Mouse (Mus musculus) midbrain, embryonic 11.5 days (tissue): ENCODE data around the gene Ubr2. TPM values are rescaled to one million over a fixed set of nuclear protein-coding genes. Genes with fewer than 3 reads are reported as not detected.

Experiments
- ATAC-seq: fragments of 200-750 bp; cut with Nextera tagmentation; 2 replicates; pipeline ENCODE4 v1.8.0; 2017; ENCODE audit warnings: moderate TSS enrichment, moderate library complexity; ENCODE audit not compliant: low FRiP score
- DNase-seq: peaks from one replicate; pipeline ENCODE4 v3.0.0; 2015; ENCODE audit warnings: low spot score; ENCODE audit errors: missing footprints
- H3K27ac ChIP-seq: fragments of 300-500 bp; sonication (generic); 2 replicates; pipeline ENCODE4 v1.5.1; 2014; ENCODE audit warnings: low read depth, low read length
- H3K27me3 ChIP-seq: fragments of 300-500 bp; sonication (generic); 2 replicates; pipeline ENCODE4 v1.6.1; 2014; ENCODE audit warnings: mild to moderate bottlenecking, low read length, moderate library complexity, mixed read lengths; ENCODE audit not compliant: control insufficient read depth, insufficient read depth
- H3K36me3 ChIP-seq: fragments of 300-500 bp; sonication (generic); 2 replicates; pipeline ENCODE4 v1.6.1; 2014; ENCODE audit warnings: mild to moderate bottlenecking, low read length, moderate library complexity, mixed read lengths; ENCODE audit not compliant: control insufficient read depth, insufficient read depth
- H3K4me1 ChIP-seq: fragments of 300-500 bp; sonication (generic); 2 replicates; pipeline ENCODE4 v1.6.1; 2014; ENCODE audit warnings: low read length; ENCODE audit not compliant: control insufficient read depth, insufficient read depth
- H3K4me2 ChIP-seq: fragments of 300-500 bp; sonication (generic); 2 replicates; pipeline ENCODE4 v1.6.1; 2014; ENCODE audit warnings: mild to moderate bottlenecking, moderate library complexity
- H3K4me3 ChIP-seq: fragments of 300-500 bp; sonication (generic); 2 replicates; pipeline ENCODE4 v1.5.1; 2014; ENCODE audit warnings: low read depth, low read length
- H3K9ac ChIP-seq: fragments of 300-500 bp; sonication (generic); 2 replicates; pipeline ENCODE4 v1.6.1; 2014; ENCODE audit warnings: low read length
- H3K9me3 ChIP-seq: fragments of 300-500 bp; sonication (generic); 2 replicates; pipeline ENCODE4 v1.6.1; 2016; ENCODE audit warnings: low read length; ENCODE audit not compliant: control insufficient read depth
- WGBS: fragments of 180-500 bp; shearing (Covaris S2); extraction: QIAGEN DNeasy Blood & Tissue Kit; methylation state at CpG from one replicate; pipeline ENCODE4 v1.1.7; 2014; 5-methylcytosine and 5-hydroxymethylcytosine counted together
- polyA plus RNA-seq: library from polyadenylated mRNA; unstranded; fragments of >200 nt; fragmentation: Nextera tagmentation; extraction: Ambion mirVana; gene quantifications from 2 replicates; pipeline ENCODE4 v1.2.1, GENCODE M21; 2014

Gene Ubr2
- polyA plus RNA-seq, 1 experiment from 2014 or later, result 18.7 TPM

DNA sequence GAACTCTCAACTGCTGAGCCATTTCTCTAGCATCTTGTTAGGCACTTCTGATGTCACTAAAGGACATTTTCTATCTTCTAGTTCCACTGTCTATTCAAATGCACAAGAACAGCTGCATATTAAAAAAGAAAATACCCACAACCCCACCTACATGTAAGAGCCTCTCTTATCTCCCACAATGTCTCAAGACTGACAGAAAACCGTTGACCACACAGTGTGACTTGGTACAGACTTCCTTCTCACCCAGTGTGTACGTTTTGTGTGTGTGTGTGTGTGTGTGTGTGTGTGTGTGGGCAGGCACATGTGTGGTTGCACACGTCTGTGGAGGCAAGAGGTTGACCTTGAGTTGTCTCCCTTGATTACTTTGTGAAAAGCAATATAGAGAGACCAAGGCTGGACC lies 48.2 kb downstream of the Ubr2 start:
- Histone ChIP-seq H3K4me1 (no peaks in the 10 kb centered on the region), H3K27me3 (no peaks in the 10 kb centered on the region), H3K9me3 (no peaks in the 10 kb centered on the region), H3K27ac (no peak overlapping the region), H3K4me3 (no peak overlapping the region), H3K36me3 (peaks cover 47% of the 10 kb centered on the region), H3K9ac (no peak overlapping the region), H3K4me2 (no peak overlapping the region)
- no peak for DNase-seq
- no peak for ATAC-seq
- WGBS, result 83% methylated on average over 3 of the region's 3 CpGs

DNA sequence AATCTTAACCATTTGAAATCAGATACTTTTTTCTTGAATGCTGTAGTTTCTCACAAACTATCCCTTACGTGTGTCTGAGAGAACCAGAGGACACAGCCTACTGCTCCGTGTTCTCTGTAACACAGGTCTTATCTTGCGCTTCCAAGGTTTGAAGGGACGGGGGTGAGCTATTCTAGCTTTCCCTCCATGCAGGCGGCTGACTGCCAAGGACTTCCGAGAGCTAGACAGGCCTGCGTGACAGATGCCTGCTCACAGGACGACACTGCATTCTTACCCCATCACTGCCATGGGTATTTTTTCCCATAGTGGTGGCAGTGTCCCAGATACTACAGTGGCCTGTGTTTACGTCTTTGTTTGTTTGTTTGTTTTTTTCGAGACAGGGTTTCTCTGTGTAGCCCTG lies 50.1 kb downstream of the Ubr2 start:
- H3K27ac ChIP-seq, result no peak overlapping the region
- H3K36me3 ChIP-seq, result peaks cover 39% of the 10 kb centered on the region
- 89% methylated on average over 10 of the region's 10 CpGs for WGBS
- H3K9me3 ChIP-seq, result no peaks in the 10 kb centered on the region
- no peak overlapping the region for H3K4me2 ChIP-seq
- no peaks in the 10 kb centered on the region for H3K27me3 ChIP-seq
- no peak for DNase-seq
- no peaks in the 10 kb centered on the region for H3K4me1 ChIP-seq
- H3K9ac ChIP-seq, result no peak overlapping the region
- ATAC-seq, result no peak
- H3K4me3 ChIP-seq, result no peak overlapping the region

DNA sequence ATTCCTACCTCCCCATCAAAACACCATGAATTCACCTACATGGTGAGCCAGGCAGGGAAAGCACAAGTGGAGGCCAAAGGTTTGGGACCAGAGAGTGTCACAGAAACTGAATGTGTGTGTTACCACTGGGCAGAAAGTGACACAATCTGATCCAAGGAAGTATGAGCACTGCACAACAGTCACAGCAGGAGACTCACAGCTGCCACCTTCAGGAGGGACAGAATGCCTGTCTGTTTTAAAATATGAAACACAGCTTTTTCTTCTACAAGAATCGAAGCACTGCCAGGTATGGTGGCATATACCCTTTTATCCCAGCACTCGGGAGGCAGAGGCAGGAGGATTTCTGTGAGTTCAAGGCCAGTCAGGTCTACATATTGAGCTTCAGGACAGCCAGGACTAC lies 52.3 kb downstream of the Ubr2 start:
- Histone ChIP-seq H3K36me3 (peaks cover 25% of the 10 kb centered on the region), H3K9ac (no peak overlapping the region), H3K4me1 (no peaks in the 10 kb centered on the region), H3K27ac (no peak overlapping the region), H3K9me3 (no peaks in the 10 kb centered on the region), H3K4me2 (no peak overlapping the region), H3K27me3 (no peaks in the 10 kb centered on the region), H3K4me3 (no peak overlapping the region)
- WGBS, result 95% methylated on average over 2 of the region's 2 CpGs
- ATAC-seq, result no peak
- DNase-seq, result no peak

DNA sequence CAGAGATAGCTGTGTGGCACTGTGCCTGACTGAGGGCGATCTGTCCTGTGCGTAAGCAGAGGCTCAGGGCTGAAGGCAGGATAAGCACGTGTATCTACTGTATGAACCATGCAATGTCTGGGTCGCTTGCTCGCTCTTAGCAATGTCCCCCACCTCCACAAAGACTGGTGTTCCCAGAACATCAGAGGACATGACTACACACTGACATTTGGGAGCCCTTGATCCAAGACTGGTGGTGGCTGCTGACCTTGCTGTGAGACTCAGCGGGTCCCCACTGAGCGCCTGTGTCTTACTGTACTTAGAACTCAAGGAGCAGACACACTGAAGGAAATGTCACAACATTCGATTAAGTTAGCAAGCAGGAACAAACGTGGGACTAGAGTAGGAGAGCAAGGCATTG lies 64.1 kb downstream of the Ubr2 start:
- H3K27ac ChIP-seq, result no peak overlapping the region
- H3K4me3 ChIP-seq, result no peak overlapping the region
- 95% methylated on average over 9 of the region's 9 CpGs for WGBS

DNA sequence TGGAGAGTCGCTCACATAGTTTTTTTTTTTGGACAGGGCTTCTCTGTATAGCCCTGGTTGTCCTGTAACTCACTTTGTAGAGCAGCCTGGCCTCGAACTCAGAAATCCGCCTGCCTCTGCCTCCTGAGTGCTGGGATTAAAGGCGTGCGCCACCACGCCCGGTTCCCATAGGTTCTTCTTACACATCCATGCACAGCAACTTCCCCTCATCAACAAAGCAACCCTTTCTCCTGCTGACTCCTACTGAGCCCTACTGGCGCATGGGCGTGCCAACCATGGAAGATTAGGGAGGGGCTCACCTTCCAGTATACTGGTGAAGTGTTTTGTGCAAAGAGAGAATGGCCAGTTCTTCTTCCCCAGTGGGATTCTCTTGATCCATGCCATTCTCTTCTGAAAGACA lies 67.9 kb downstream of the Ubr2 start:
- Histone ChIP-seq H3K4me2 (no peak overlapping the region), H3K9me3 (no peaks in the 10 kb centered on the region), H3K27me3 (no peaks in the 10 kb centered on the region), H3K4me1 (no peaks in the 10 kb centered on the region), H3K36me3 (peaks cover 35% of the 10 kb centered on the region), H3K9ac (no peak overlapping the region), H3K27ac (no peak overlapping the region), H3K4me3 (no peak overlapping the region)
- 96% methylated on average over 9 of the region's 9 CpGs for WGBS
- ATAC-seq, result no peak
- DNase-seq, result no peak

More for the DNA sequence above, 64.1 kb downstream of the Ubr2 start:
- ATAC-seq (no peak), DNase-seq (no peak)
- Histone ChIP-seq H3K36me3 (peaks cover 32% of the 10 kb centered on the region), H3K9me3 (no peaks in the 10 kb centered on the region), H3K4me1 (no peaks in the 10 kb centered on the region), H3K27me3 (no peaks in the 10 kb centered on the region), H3K9ac (no peak overlapping the region), H3K4me2 (no peak overlapping the region)

DNA sequence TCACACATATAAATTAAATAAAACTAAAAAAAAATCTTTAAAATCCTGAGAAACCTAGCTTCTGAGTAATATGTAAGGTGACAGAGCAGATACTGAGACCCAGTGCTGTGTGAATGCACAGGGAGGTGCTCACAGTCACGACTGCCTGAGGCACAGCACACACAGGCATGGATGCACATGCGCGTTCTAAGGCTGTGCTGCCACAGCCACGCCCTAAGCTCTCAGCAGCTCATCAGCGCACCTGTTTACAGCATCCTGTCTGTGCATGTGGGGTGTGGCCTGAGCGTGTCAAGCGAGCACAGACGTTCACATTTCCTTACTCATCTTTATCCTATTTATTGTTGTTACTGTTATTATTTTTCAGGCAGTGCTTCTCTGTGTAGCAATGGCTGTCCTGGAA lies 69.9 kb downstream of the Ubr2 start:
- ATAC-seq (no peak), DNase-seq (no peak)
- Histone ChIP-seq H3K27me3 (no peaks in the 10 kb centered on the region), H3K27ac (no peak overlapping the region), H3K4me3 (no peak overlapping the region), H3K36me3 (peaks cover 40% of the 10 kb centered on the region), H3K4me2 (no peak overlapping the region), H3K9ac (no peak overlapping the region), H3K9me3 (no peaks in the 10 kb centered on the region), H3K4me1 (no peaks in the 10 kb centered on the region)
- 97% methylated on average over 8 of the region's 8 CpGs for WGBS

DNA sequence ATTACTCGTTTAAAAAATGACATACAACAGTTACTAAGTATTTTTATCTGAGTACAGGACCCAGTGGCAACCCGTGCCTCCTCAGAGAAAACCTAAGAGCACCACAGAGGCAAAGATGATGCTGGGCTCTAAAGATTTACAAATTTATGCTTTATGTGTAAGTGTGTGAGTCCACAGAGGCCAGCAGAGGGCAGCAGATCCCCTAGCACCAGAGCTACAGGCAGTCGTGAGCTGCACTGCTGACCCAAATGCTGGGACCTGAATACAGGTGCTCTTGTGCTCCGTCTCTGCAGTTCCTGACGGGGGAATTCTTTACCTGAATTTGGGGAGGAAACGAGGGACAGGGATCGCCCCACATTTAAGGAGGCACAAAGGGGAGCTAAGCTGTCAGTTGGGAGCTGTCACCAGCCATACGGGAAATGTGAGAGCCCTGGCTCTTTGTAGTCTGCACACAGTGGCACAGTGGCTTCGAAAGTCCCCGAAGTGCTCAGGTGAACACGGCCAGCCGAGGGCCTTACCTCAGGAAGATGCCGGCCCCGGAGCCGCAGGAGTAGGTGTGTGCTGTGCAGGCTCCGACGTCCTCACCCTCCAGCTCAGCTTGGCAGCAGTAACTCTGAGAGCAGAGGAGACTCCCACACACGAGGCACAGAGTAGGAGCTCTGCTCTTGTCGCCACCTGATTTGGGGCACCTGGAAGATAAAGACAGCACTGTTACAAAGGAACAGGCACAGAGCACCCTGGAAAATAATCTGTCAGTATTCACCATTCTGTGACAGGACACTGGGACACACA lies 76.6 kb downstream of the Ubr2 start:
- no peaks in the 10 kb centered on the region for H3K4me1 ChIP-seq
- H3K27me3 ChIP-seq, result no peaks in the 10 kb centered on the region
- H3K27ac ChIP-seq, result no peak overlapping the region
- 82% methylated on average over 19 of the region's 19 CpGs for WGBS
- peaks cover 50% of the 10 kb centered on the region for H3K36me3 ChIP-seq
- no peak overlapping the region for H3K4me3 ChIP-seq
- no peaks in the 10 kb centered on the region for H3K9me3 ChIP-seq
- no peak overlapping the region for H3K9ac ChIP-seq
- H3K4me2 ChIP-seq, result no peak overlapping the region
- DNase-seq (no peak), ATAC-seq (no peak)

DNA sequence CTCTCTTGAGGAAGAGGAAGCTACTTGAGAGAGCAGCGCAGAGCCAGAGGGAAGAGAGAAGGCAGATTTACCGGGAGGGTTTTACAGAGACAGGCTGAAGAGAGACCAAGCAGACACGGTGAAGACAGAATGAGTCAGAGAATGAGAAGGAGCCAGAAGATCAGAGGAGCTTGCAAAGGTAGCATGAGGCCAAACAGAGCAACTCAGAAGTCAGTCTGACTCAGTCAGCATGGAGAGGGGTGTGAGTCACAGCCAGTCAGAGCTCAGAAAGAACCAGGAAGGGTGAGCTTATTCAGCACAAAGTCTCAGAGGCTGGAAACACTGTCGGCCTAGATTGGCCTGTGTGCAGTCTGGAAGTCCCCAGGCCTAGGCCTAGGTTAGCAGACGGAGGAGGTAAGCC lies 77.4 kb downstream of the Ubr2 start:
- no peak overlapping the region for H3K4me3 ChIP-seq
- no peak overlapping the region for H3K9ac ChIP-seq
- no peaks in the 10 kb centered on the region for H3K4me1 ChIP-seq
- no peaks in the 10 kb centered on the region for H3K27me3 ChIP-seq
- H3K9me3 ChIP-seq, result no peaks in the 10 kb centered on the region
- no peak overlapping the region for H3K27ac ChIP-seq
- 97% methylated on average over 5 of the region's 5 CpGs for WGBS
- no peak for DNase-seq
- no peak for ATAC-seq
- peaks cover 44% of the 10 kb centered on the region for H3K36me3 ChIP-seq
- H3K4me2 ChIP-seq, result no peak overlapping the region

DNA sequence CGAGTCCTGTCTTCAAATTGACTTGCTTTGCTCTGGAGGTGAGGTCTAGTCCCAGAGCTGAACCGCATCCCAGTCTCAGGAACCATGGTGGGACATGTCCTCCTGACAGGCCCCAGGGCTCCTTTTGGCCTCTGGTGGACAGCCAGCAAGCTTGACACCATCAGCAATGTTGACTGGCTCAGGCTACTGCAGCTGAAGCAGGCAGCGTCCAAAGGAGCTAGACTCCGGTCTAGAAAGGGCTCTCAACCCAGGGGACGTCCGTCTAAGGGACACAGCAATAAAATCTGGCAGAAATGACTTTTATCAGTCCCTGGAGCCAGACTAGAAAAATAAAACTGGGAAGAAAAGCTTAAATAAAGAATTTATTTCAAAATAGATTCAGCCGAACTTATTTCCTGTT lies 80.5 kb downstream of the Ubr2 start:
- WGBS, result 93% methylated on average over 7 of the region's 7 CpGs
- DNase-seq (no peak), ATAC-seq (no peak)
- no peak overlapping the region for H3K4me2 ChIP-seq
- H3K9ac ChIP-seq, result no peak overlapping the region
- H3K36me3 ChIP-seq, result peaks cover 25% of the 10 kb centered on the region
- H3K27ac ChIP-seq, result no peak overlapping the region
- no peaks in the 10 kb centered on the region for H3K9me3 ChIP-seq
- H3K27me3 ChIP-seq, result no peaks in the 10 kb centered on the region
- H3K4me1 ChIP-seq, result no peaks in the 10 kb centered on the region
- no peak overlapping the region for H3K4me3 ChIP-seq
